Mouse (Mus musculus): ENCODE results near the gene Spen. TPM values are rescaled to one million over a fixed set of nuclear protein-coding genes. Genes with fewer than 3 reads are reported as not detected.

Spen gene
- polyA plus RNA-seq, 1 experiment from 2014 or later, result 19.1 TPM

- peak overlapping the region; percentile 68 for H3K4me2 ChIP-seq (ENCODE audit: low read length)
- H3K27me3 ChIP-seq (replicated peaks; ENCODE audit: control insufficient read depth, insufficient read depth, low read length), result no peaks in the 10 kb centered on the region
- H3K27ac ChIP-seq (ENCODE audit: low read length), result no peak overlapping the region
- ATAC-seq, result no peak
- H3K4me3 ChIP-seq (replicated peaks; ENCODE audit: low read length), result peak overlapping the region; percentile 96
- H3K9me3 ChIP-seq (ENCODE audit: control insufficient read depth, low read length), result no peaks in the 10 kb centered on the region
- H3K9ac ChIP-seq (replicated peaks; ENCODE audit: low read depth, low read length), result peak overlapping the region; percentile 97; the same call in 1 of the 2 replicates
- peaks cover 12% of the 10 kb centered on the region for H3K36me3 ChIP-seq (ENCODE audit: control insufficient read depth, insufficient read depth)
- H3K4me1 ChIP-seq (replicated peaks; ENCODE audit: control insufficient read depth, insufficient read depth, low read length), result peaks cover 21% of the 10 kb centered on the region
- 53% methylated on average over 11 of the region's 11 CpGs for whole genome bisulfite sequencing
Measured at GRCm38 (mm10) chr4:141443641-141444429, 94.6 kb downstream of the Spen start.

- no peak overlapping the region for H3K27ac ChIP-seq (ENCODE audit: low read length)
- no peaks in the 10 kb centered on the region for H3K9me3 ChIP-seq (ENCODE audit: control insufficient read depth, low read length)
- H3K4me1 ChIP-seq (replicated peaks; ENCODE audit: control insufficient read depth, insufficient read depth, low read length), result peaks cover 14% of the 10 kb centered on the region
- no peaks in the 10 kb centered on the region for H3K36me3 ChIP-seq (ENCODE audit: control insufficient read depth, insufficient read depth)
- no peaks in the 10 kb centered on the region for H3K27me3 ChIP-seq (replicated peaks; ENCODE audit: control insufficient read depth, insufficient read depth, low read length)
- H3K4me3 ChIP-seq (replicated peaks; ENCODE audit: low read length), result no peak overlapping the region
- no peak overlapping the region for H3K9ac ChIP-seq (replicated peaks; ENCODE audit: low read depth, low read length)
- ATAC-seq, result no peak
- H3K4me2 ChIP-seq (ENCODE audit: low read length), result no peak overlapping the region
Measured at GRCm38 (mm10) chr4:141440877-141441276, 97.5 kb downstream of the Spen start.

GRCm38 (mm10) chr4:141439083-141439803 lies 99.2 kb downstream of the Spen start:
- WGBS, result 89% methylated on average over 12 of the region's 12 CpGs
- H3K4me1 ChIP-seq (replicated peaks; ENCODE audit: control insufficient read depth, insufficient read depth, low read length), result peaks cover 6% of the 10 kb centered on the region
- no peaks in the 10 kb centered on the region for H3K9me3 ChIP-seq (ENCODE audit: control insufficient read depth, low read length)
- H3K9ac ChIP-seq (replicated peaks; ENCODE audit: low read depth, low read length), result no peak overlapping the region
- H3K4me2 ChIP-seq (ENCODE audit: low read length), result no peak overlapping the region
- no peak overlapping the region for H3K4me3 ChIP-seq (replicated peaks; ENCODE audit: low read length)
- H3K36me3 ChIP-seq (ENCODE audit: control insufficient read depth, insufficient read depth), result no peaks in the 10 kb centered on the region
- no peaks in the 10 kb centered on the region for H3K27me3 ChIP-seq (replicated peaks; ENCODE audit: control insufficient read depth, insufficient read depth, low read length)
- ATAC-seq, result no peak
- no peak overlapping the region for H3K27ac ChIP-seq (ENCODE audit: low read length)

- no peak for ATAC-seq
- Histone ChIP-seq H3K27ac (ENCODE audit: low read length) (no peak within 1 kb of the TSS), H3K36me3 (ENCODE audit: control insufficient read depth, insufficient read depth) (no peaks in the 10 kb centered on the region), H3K4me1 (replicated peaks; ENCODE audit: control insufficient read depth, insufficient read depth, low read length) (no peaks in the 10 kb centered on the region), H3K9ac (replicated peaks; ENCODE audit: low read depth, low read length) (no peak within 1 kb of the TSS), H3K4me2 (ENCODE audit: low read length) (no peak within 1 kb of the TSS), H3K9me3 (ENCODE audit: control insufficient read depth, low read length) (no peaks in the 10 kb centered on the region), H3K4me3 (replicated peaks; ENCODE audit: low read length) (no peak within 1 kb of the TSS), H3K27me3 (replicated peaks; ENCODE audit: control insufficient read depth, insufficient read depth, low read length) (no peaks in the 10 kb centered on the region)
- 81% methylated on average over 1 of the region's 1 CpGs for WGBS
Measured at GRCm38 (mm10) chr4:141435974-141436373, 102.4 kb downstream of the Spen start, which contains the start of gene Srarp. Gene Srarp (minus strand): TSS chr4:141436105.

- WGBS, result 84% methylated on average over 18 of the region's 18 CpGs
- Histone ChIP-seq H3K27me3 (replicated peaks; ENCODE audit: control insufficient read depth, insufficient read depth, low read length) (no peaks in the 10 kb centered on the region), H3K36me3 (ENCODE audit: control insufficient read depth, insufficient read depth) (no peaks in the 10 kb centered on the region), H3K27ac (ENCODE audit: low read length) (no peak overlapping the region), H3K9ac (replicated peaks; ENCODE audit: low read depth, low read length) (no peak overlapping the region), H3K4me2 (ENCODE audit: low read length) (no peak overlapping the region), H3K4me1 (replicated peaks; ENCODE audit: control insufficient read depth, insufficient read depth, low read length) (no peaks in the 10 kb centered on the region), H3K4me3 (replicated peaks; ENCODE audit: low read length) (no peak overlapping the region), H3K9me3 (ENCODE audit: control insufficient read depth, low read length) (no peaks in the 10 kb centered on the region)
- ATAC-seq, result no peak
Measured at GRCm38 (mm10) chr4:141433191-141433590, 105.2 kb downstream of the Spen start.

- WGBS, result 61% methylated on average over 14 of the region's 14 CpGs
- Histone ChIP-seq H3K27me3 (replicated peaks; ENCODE audit: control insufficient read depth, insufficient read depth, low read length) (no peaks in the 10 kb centered on the region), H3K9ac (replicated peaks; ENCODE audit: low read depth, low read length) (no peak overlapping the region), H3K9me3 (ENCODE audit: control insufficient read depth, low read length) (no peaks in the 10 kb centered on the region), H3K27ac (ENCODE audit: low read length) (no peak overlapping the region), H3K4me3 (replicated peaks; ENCODE audit: low read length) (no peak overlapping the region), H3K4me1 (replicated peaks; ENCODE audit: control insufficient read depth, insufficient read depth, low read length) (no peaks in the 10 kb centered on the region), H3K36me3 (ENCODE audit: control insufficient read depth, insufficient read depth) (no peaks in the 10 kb centered on the region), H3K4me2 (ENCODE audit: low read length) (no peak overlapping the region)
- ATAC-seq, result no peak
Measured at GRCm38 (mm10) chr4:141432666-141433065, 105.7 kb downstream of the Spen start.

- peaks cover 3% of the 10 kb centered on the region for H3K4me1 ChIP-seq (replicated peaks; ENCODE audit: control insufficient read depth, insufficient read depth, low read length)
- no peak for ATAC-seq
- H3K36me3 ChIP-seq (ENCODE audit: control insufficient read depth, insufficient read depth), result no peaks in the 10 kb centered on the region
- H3K9me3 ChIP-seq (ENCODE audit: control insufficient read depth, low read length), result no peaks in the 10 kb centered on the region
- 53% methylated on average over 9 of the region's 9 CpGs for WGBS
- H3K4me2 ChIP-seq (ENCODE audit: low read length), result no peak overlapping the region
- no peak overlapping the region for H3K9ac ChIP-seq (replicated peaks; ENCODE audit: low read depth, low read length)
- H3K27ac ChIP-seq (ENCODE audit: low read length), result no peak overlapping the region
- H3K27me3 ChIP-seq (replicated peaks; ENCODE audit: control insufficient read depth, insufficient read depth, low read length), result no peaks in the 10 kb centered on the region
- no peak overlapping the region for H3K4me3 ChIP-seq (replicated peaks; ENCODE audit: low read length)
Measured at GRCm38 (mm10) chr4:141430997-141431396, 107.4 kb downstream of the Spen start.

GRCm38 (mm10) chr4:141429847-141430246 lies 108.5 kb downstream of the Spen start:
- no peaks in the 10 kb centered on the region for H3K36me3 ChIP-seq (ENCODE audit: control insufficient read depth, insufficient read depth)
- no peak overlapping the region for H3K4me2 ChIP-seq (ENCODE audit: low read length)
- H3K27ac ChIP-seq (ENCODE audit: low read length), result no peak overlapping the region
- no peaks in the 10 kb centered on the region for H3K27me3 ChIP-seq (replicated peaks; ENCODE audit: control insufficient read depth, insufficient read depth, low read length)
- ATAC-seq, result no peak
- H3K9ac ChIP-seq (replicated peaks; ENCODE audit: low read depth, low read length), result no peak overlapping the region
- WGBS, result 51% methylated on average over 9 of the region's 9 CpGs
- no peaks in the 10 kb centered on the region for H3K9me3 ChIP-seq (ENCODE audit: control insufficient read depth, low read length)
- peaks cover 12% of the 10 kb centered on the region for H3K4me1 ChIP-seq (replicated peaks; ENCODE audit: control insufficient read depth, insufficient read depth, low read length)
- no peak overlapping the region for H3K4me3 ChIP-seq (replicated peaks; ENCODE audit: low read length)

- H3K4me3 ChIP-seq (replicated peaks; ENCODE audit: low read length), result no peak overlapping the region
- ATAC-seq, result no peak
- no peak overlapping the region for H3K4me2 ChIP-seq (ENCODE audit: low read length)
- 81% methylated on average over 6 of the region's 6 CpGs for WGBS
- no peaks in the 10 kb centered on the region for H3K36me3 ChIP-seq (ENCODE audit: control insufficient read depth, insufficient read depth)
- H3K27me3 ChIP-seq (replicated peaks; ENCODE audit: control insufficient read depth, insufficient read depth, low read length), result no peaks in the 10 kb centered on the region
- no peak overlapping the region for H3K9ac ChIP-seq (replicated peaks; ENCODE audit: low read depth, low read length)
- peaks cover 12% of the 10 kb centered on the region for H3K4me1 ChIP-seq (replicated peaks; ENCODE audit: control insufficient read depth, insufficient read depth, low read length)
- H3K9me3 ChIP-seq (ENCODE audit: control insufficient read depth, low read length), result no peaks in the 10 kb centered on the region
- H3K27ac ChIP-seq (ENCODE audit: low read length), result no peak overlapping the region
Measured at GRCm38 (mm10) chr4:141429381-141429780, 109.0 kb downstream of the Spen start.

Data from forebrain, embryonic 16.5 days (tissue).